Mouse (Mus musculus): Measurements from ENCODE around the gene Plxnd1.

Plxnd1 gene

GRCm38 (mm10) chr6:116000851-116001250 is 6.0 kb upstream of the Plxnd1 start:
- DNase-seq (ENCODE audit: extremely low spot score, low spot score): no peak

GRCm38 (mm10) chr6:115999227-115999626 is 4.4 kb upstream of the Plxnd1 start:
- DNase-seq (ENCODE audit: extremely low spot score, low spot score): no peak

- DNase-seq (ENCODE audit: extremely low spot score, low spot score): no peak
Measured at GRCm38 (mm10) chr6:115998758-115999157, 4.0 kb upstream of the Plxnd1 start.

- DNase-seq (ENCODE audit: extremely low spot score, low spot score): no peak
Measured at GRCm38 (mm10) chr6:115997726-115998311, 3.0 kb upstream of the Plxnd1 start.

- DNase-seq (ENCODE audit: extremely low spot score, low spot score): no peak
Measured at GRCm38 (mm10) chr6:115996171-115996851, 1.5 kb upstream of the Plxnd1 start.

- no peak for DNase-seq (ENCODE audit: extremely low spot score, low spot score)
Measured at GRCm38 (mm10) chr6:115995531-115995941, 731 bp upstream of the Plxnd1 start.

GRCm38 (mm10) chr6:115994146-115994876 is 494 bp downstream of the Plxnd1 start:
- peak; percentile 65 for DNase-seq (ENCODE audit: extremely low spot score, low spot score)

GRCm38 (mm10) chr6:115993463-115994145 is 1.2 kb downstream of the Plxnd1 start:
- no peak for DNase-seq (ENCODE audit: extremely low spot score, low spot score)

- no peak for DNase-seq (ENCODE audit: extremely low spot score, low spot score)
Measured at GRCm38 (mm10) chr6:115992981-115993380, 1.8 kb downstream of the Plxnd1 start.

- no peak for DNase-seq (ENCODE audit: extremely low spot score, low spot score)
Measured at GRCm38 (mm10) chr6:115991881-115992620, 2.8 kb downstream of the Plxnd1 start.

- DNase-seq (ENCODE audit: extremely low spot score, low spot score): no peak
Measured at GRCm38 (mm10) chr6:115991108-115991880, 3.5 kb downstream of the Plxnd1 start.

GRCm38 (mm10) chr6:115990479-115990878 is 4.3 kb downstream of the Plxnd1 start:
- DNase-seq (ENCODE audit: extremely low spot score, low spot score): no peak

GRCm38 (mm10) chr6:115990056-115990455 is 4.7 kb downstream of the Plxnd1 start:
- no peak for DNase-seq (ENCODE audit: extremely low spot score, low spot score)

GRCm38 (mm10) chr6:115989607-115990006 is 5.2 kb downstream of the Plxnd1 start:
- no peak for DNase-seq (ENCODE audit: extremely low spot score, low spot score)

- DNase-seq (ENCODE audit: extremely low spot score, low spot score): no peak
Measured at GRCm38 (mm10) chr6:115989032-115989431, 5.8 kb downstream of the Plxnd1 start.

- no peak for DNase-seq (ENCODE audit: extremely low spot score, low spot score)
Measured at GRCm38 (mm10) chr6:115987096-115987747, 7.6 kb downstream of the Plxnd1 start.

GRCm38 (mm10) chr6:115986472-115987095 is 8.2 kb downstream of the Plxnd1 start:
- DNase-seq (ENCODE audit: extremely low spot score, low spot score): no peak

GRCm38 (mm10) chr6:115985622-115986021 is 9.2 kb downstream of the Plxnd1 start:
- no peak for DNase-seq (ENCODE audit: extremely low spot score, low spot score)

- no peak for DNase-seq (ENCODE audit: extremely low spot score, low spot score)
Measured at GRCm38 (mm10) chr6:115984580-115984979, 10.2 kb downstream of the Plxnd1 start.

Data from neural tube, embryonic 10.5 days (tissue).